Mouse (Mus musculus): ENCODE measurements around the gene Ccdc107.
"Not testable (repeated sequence)": the region's sequence is repeated elsewhere in the genome, so short reads cannot be mapped to it uniquely, and the experiment has no call there.

Ccdc107 gene

DNA sequence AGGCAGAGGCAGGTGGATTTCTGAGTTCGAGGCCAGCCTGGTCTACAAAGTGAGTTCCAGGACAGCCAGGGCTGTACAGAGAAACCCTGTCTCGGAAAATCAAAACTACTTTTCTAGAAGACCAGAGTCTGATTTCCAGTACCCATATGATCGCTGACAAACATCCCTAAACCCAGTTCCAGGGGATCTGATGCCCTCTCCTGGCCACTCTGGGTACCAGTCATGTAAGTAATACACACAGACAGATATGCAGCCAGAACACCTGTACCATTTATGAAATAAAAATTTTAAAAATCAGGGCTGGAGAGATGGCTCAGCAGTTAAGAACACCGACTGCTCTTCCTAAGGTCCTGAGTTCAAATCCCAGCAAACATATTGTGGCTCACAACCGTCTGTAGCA lies 7.0 kb upstream of the Ccdc107 start:
- not testable (repeated sequence) for DNase-seq (ENCODE audit: low spot score in 2 of 2)

DNA sequence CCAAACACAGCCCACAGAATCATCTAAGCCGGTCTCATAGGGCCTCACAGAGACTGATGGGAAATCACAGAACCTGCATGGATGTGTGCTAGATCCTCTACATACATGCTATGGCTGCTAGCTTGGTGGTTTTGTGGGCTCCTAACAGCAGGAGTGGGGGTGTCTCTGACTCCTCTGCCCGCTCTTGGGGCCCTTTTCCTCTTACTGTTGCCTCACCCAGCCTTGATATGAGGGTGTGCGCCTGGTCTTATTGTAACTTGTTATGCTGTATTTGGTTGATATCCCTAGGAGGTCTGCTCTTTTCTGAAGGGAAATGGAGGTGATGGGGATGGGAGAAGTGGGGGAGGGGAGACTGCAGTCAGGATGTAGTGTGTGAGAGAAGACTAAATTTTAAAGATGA lies 3.1 kb upstream of the Ccdc107 start:
- no peak for DNase-seq (ENCODE audit: low spot score in 2 of 2)

- DNase-seq (ENCODE audit: low spot score in 2 of 2) = no peak
These were observed 1.9 kb upstream of the Ccdc107 start for GRCm38 (mm10) chr4:43490801-43491200.

DNA sequence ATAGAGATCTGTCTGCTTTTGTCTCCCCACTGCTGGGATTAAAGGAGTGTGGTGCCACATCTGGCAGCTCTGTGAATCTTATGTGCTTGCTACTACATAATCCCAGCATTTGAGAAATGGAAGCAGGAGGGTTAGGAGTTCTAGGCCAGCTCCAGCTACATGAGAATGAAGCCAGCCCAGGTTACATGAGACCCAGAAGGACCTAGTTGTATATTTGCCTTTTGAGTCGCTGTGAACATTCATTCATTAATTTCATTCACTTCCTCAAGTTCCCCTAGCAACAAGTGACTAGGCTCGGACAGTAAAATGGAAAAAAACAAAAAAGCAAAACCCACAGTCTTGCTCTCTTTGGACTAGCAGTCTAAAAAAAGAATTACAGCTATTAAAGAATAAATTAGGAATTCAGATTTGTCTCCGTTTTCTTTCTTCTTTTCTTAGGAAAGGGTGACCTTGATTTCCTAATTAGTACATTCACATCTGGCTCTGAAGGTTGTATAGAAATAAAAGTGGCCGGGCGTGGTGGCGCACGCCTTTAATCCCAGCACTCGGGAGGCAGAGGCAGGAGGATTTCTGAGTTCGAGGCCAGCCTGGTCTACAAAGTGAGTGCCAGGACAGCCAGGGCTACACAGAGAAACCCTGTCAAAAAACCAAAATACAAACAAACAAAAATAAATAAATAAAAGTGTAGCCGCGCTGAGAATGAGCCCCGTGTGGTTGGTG lies 439 bp upstream of the Ccdc107 start:
- no peak for DNase-seq (ENCODE audit: low spot score in 2 of 2)

DNA sequence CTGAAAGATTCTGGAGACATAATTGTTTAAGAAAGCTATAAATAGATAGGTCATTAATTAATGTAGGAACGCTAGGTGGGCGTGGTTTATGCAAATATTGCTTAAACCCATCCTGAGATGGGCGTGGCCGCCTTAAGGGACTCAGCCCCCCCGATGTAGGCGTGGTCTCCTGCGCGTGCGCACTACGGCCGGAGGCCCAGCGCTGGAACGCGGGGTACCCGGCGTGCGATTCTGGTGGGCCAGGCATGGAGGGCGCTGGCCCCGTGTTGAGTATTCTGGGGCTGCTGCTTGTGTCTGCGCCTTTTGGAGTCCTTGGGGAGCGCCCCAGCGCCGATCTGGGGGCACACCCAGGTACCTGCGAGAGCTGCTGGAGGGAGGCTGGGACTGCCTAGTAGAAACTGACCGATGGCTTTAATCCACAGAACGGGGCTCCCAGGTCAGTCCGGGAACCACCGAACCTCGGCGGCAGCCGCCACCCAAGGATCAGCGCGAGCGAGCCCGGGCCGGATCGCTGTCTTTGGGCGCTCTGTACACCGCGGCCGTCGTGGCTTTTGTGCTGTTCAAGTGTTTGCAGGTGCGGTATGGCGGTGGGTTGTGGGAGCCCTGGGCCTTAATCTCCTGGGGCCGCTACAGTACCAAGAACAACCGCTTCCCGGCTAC lies 616 bp downstream of the Ccdc107 start:
- peak; percentile 95 to 96 for DNase-seq (ENCODE audit: low spot score in 2 of 2)

DNA sequence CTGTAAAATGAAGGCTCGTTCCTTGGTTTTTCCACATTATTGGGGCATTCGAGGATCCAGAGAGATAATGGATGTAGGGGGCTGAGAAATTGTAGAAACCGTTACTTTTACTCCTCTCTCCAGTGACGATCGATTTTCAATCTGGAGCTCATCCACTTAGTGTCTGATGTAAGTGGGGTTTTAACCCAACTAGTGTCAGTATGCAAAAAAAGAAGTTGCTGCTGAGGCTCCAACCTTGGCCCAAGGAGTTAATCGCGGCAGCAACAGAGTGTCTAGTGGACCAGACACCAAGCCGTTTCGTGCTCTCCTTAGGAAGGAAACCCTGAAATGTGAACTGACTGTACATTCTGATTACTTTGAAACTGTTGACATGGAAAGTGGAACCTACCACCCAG lies 1.1 kb downstream of the Ccdc107 start:
- DNase-seq (ENCODE audit: low spot score in 2 of 2) = no peak

- DNase-seq (ENCODE audit: low spot score in 2 of 2) = no peak
These were observed 3.9 kb downstream of the Ccdc107 start for GRCm38 (mm10) chr4:43496587-43496986.

DNA sequence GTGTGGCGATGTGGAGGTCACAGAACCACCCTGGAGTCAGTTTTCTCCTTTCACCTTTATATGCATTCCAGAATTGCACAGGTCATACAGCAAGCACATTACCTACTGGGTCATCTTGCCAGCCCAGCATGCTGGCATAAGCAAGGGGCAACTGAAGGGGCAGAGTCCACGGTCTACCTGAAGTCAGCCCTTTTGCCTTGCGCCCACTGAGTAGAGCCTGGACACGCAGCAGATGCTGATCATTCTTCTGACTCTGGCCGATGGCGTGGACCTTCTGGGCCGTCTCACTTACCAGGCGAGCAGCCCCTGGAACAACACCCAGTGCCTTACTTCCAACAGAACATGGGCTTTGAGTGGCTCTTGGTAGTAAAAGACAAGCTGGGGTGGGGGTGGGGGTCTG lies 4.7 kb downstream of the Ccdc107 start:
- no peak for DNase-seq (ENCODE audit: low spot score in 2 of 2)

- DNase-seq (ENCODE audit: low spot score in 2 of 2) = no peak
These were observed 5.2 kb downstream of the Ccdc107 start for GRCm38 (mm10) chr4:43497946-43498345.

DNA sequence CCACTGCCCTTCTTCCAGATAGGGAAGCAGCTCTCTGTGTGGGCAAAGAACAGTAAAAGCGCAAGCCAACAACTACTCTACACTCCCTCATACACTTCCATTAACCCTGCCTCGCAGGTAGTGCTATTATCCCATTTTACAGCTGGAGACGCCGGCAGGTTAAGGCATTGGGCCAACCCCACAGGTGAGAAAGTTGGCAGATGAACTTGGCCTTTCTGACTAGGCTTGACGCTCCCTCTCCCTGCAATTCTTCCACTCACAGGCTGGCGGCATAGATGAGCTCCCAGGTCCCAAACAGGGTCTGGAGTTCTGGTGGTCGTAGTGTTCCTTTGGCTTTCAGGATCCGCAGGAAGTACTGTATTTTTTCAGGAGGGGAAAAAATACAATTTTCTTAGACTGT lies 6.3 kb downstream of the Ccdc107 start:
- DNase-seq (ENCODE audit: low spot score in 2 of 2) = no peak

DNA sequence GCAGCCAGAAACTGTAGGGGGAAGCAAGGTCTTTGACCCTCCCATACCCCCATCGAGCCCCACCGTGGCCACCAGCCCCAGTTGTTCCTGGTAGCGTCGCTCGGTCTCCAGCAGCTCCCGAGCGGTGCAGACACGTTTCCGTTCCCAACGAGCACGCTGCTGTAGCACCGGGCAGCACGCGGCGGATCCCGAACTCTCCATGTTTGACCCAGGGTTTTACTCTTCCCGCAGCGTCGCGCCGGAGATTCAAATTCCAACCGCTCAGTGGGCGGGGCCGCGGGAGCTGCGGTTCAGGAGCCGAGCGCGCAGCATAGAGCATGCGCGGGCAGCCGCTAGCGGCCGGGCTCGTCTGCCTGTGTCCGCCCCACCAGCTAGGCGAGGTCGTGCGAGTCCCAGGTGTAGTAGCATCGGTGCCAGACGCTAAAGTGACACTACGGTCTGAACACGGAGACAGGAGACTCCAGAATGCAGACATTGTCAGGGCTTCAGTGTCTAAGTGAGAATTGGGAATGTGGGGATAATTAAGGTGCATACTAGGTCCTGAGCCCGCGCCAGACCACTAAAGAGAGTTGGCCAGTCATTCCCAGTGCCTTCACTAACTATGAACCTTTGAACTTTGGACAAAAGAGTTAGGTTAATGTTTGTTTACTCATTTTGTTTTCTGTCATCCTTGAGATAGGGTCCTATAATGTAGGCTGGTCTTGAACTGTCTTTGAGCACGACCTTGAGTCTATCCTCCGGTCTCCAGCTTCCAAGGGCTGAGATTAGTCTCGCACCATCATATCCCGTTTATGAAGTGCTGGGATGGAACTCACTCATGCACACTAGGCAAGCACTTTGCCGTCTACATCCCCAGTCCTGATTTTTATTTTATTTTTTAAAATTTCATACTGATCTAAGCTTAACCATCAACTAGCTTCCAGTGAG lies 7.0 kb downstream of the Ccdc107 start, which contains the start of gene Arhgef39:
Gene Arhgef39, minus strand, starts transcription at position 289 of the 927 bp plus-strand sequence.
- DNase-seq (ENCODE audit: low spot score in 2 of 2) = peak; percentile 73 to 77

GRCm38 (mm10) chr4:43503041-43503440 lies 10.3 kb downstream of the Ccdc107 start:
- DNase-seq (ENCODE audit: low spot score in 2 of 2) = no peak

GRCm38 (mm10) chr4:43503506-43503905 lies 10.8 kb downstream of the Ccdc107 start:
- no peak for DNase-seq (ENCODE audit: low spot score in 2 of 2)

DNA sequence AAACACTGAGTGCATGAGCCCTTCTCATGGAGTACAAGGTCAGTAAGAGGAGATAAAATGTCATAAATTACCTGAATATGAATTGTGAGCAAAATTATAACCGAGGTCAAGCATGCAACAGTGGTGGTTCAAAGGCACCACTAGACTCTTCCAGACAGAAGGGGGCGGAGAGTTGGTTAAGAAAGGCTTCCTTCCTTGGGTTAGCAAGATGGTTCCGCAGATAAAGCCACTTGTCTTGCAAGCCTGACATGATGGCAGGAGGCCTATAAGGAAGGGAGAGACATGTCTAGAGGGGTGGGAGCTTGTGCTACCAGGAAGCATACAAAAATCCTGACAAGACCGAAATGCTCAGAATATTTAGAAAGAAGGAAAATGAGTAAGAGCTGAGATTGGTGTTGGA lies 11.6 kb downstream of the Ccdc107 start:
- DNase-seq (ENCODE audit: low spot score in 2 of 2) = no peak

GRCm38 (mm10) chr4:43506074-43506473 lies 13.4 kb downstream of the Ccdc107 start:
- no peak for DNase-seq (ENCODE audit: low spot score in 2 of 2)

- DNase-seq (ENCODE audit: low spot score in 2 of 2) = no peak
These were observed 14.0 kb downstream of the Ccdc107 start, which contains the start of gene Car9 for GRCm38 (mm10) chr4:43506536-43507185. Gene Car9, plus strand, starts transcription at chr4:43506966.

- no peak for DNase-seq (ENCODE audit: low spot score in 2 of 2)
These were observed 15.4 kb downstream of the Ccdc107 start for GRCm38 (mm10) chr4:43507938-43508665.

DNA sequence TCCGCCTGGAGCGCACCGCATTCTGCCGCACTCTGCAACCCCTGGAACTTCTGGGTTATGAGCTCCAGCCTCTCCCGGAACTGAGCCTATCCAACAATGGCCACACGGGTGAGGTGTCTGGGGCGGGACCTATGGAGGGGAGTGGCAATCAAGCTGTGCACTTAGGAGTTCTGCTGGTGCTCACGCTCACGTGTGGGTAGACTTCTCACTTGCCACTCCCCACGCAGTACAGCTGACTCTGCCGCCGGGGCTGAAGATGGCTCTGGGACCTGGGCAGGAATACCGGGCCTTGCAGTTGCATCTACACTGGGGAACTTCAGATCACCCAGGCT lies 15.9 kb downstream of the Ccdc107 start:
- DNase-seq (ENCODE audit: low spot score in 2 of 2) = peak in 1 of 2 experiments; percentile 60

DNA sequence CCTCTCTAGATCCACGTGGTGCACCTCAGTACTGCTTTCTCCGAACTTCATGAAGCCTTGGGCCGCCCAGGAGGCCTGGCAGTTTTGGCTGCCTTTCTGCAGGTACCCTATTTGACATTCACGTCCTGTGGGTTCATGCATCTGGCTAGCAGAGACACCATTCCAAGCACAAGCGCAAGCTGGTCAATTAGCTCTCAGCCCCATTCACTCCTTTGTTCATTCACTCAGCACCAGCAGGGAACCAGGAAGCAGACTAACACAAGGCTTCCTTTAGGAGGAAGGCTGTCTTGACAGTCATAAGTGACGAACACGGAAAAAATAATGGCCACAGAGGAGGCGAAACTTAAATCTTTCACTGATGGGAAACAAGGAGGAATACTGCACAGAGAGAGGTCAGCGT lies 16.4 kb downstream of the Ccdc107 start:
- no peak for DNase-seq (ENCODE audit: low spot score in 2 of 2)

GRCm38 (mm10) chr4:43511675-43512454 lies 19.2 kb downstream of the Ccdc107 start:
- no peak for DNase-seq (ENCODE audit: low spot score in 2 of 2)
